Mouse (Mus musculus): ENCODE results near the gene Gm7137. TPM values are rescaled to one million over a fixed set of nuclear protein-coding genes. Genes with fewer than 3 reads are reported as not detected.

Gm7137 gene
- not detected in 2 replicates for polyA plus RNA-seq (2015; fragmentation: Nextera tagmentation; extraction: Ambion mirVana)

DNA sequence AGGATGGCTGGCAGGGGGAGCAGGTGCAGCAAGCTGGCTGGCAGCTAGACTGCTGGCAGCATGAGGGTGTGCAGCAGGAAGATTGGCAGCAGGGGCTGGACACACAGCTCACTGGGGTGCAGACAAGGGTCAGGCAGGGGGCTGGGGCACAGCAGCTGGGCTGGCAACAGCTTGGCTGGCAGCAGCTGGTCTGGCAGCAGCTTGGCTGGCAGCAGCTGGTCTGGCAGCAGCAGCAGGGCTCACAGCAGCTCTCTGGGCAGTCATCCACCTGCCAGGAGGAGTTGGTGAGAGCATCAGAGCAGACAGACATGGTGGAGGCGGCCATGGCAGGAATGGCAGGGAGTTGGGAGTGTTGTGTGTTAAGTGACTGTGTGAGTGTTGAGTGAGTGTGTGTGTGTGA lies at the start of gene Gm7137:
Gm7137 (minus strand) TSS at position 325 of the 400 bp plus-strand sequence.

GRCm38 (mm10) chr10:77835647-77836046 lies 47.6 kb upstream of the Gm7137 start, which contains the start of gene Krtap10-10:
Gene Krtap10-10 (plus strand): TSS chr10:77835947.

GRCm38 (mm10) chr10:77826951-77827350 lies 39.0 kb upstream of the Gm7137 start, which contains the start of gene Krtap10-4:
Gene Krtap10-4 (minus strand): TSS chr10:77827095.

DNA sequence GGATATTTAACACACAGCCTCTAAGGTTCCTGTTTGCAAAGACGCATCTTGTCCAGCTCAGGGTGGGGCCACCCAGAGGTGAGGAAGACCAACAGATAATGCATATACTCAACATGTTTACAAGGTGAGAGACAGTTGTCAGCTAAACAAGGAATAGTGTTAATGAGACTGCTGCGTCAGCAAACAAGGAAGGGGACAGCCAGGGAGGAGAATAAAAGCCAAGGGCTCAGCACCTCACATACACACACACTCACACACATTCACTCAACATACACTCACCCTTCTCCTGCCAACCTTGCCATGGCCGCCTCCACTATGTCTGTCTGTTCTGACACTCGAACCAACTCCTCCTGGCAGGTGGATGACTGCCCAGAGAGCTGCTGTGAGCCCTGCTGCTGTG lies 26.4 kb upstream of the Gm7137 start, which contains the start of gene Gm2696:
Gm2696 (plus strand) TSS at position 301 of the 400 bp plus-strand sequence.

GRCm38 (mm10) chr10:77811743-77812142 lies 23.7 kb upstream of the Gm7137 start, which contains the start of gene Gm9507:
Gene Gm9507 (minus strand): TSS chr10:77811843.

GRCm38 (mm10) chr10:77798921-77799508 lies 11.0 kb upstream of the Gm7137 start, which contains the start of gene Gm19668:
Gene Gm19668 (minus strand): TSS chr10:77799133.

GRCm38 (mm10) chr10:77794976-77795375 lies 7.0 kb upstream of the Gm7137 start, which contains the start of gene Gm9639:
Gene Gm9639 (minus strand): TSS chr10:77795076.

DNA sequence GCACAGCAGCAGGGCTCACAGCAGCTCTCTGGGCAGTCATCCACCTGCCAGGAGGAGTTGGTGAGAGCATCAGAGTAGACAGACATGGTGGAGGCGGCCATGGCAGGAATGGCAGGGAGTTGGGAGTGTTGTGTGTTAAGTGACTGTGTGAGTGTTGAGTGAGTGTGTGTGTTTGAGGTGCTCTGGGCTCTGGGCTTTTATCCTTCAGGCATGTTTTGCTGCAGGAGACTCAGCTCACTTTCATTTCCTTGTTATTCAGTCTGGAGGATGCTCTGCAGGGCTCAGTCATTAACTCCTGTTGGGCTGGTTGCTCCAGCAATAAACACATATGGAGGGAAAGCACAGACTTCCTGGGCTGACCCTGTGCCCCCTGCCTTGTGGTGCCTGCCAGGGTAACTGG lies 5.6 kb downstream of the Gm7137 start, which contains the start of gene Gm3250:
Gm3250 (minus strand) TSS at position 101 of the 400 bp plus-strand sequence.

DNA sequence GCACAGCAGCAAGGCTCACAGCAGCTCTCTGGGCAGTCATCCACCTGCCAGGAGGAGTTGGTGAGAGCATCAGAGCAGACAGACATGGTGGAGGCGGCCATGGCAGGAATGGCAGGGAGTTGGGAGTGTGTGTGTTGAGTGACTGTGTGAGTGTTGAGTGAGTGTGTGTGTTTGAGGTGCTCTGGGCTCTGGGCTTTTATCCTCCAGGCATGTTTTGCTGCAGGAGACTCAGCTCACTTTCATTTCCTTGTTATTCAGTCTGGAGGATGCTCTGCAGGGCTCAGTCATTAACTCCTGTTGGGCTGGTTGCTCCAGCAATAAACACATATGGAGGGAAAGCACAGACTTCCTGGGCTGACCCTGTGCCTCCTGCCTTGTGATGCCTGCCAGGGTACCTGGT lies 11.2 kb downstream of the Gm7137 start, which contains the start of gene Gm7138:
Gm7138 (minus strand) TSS at position 101 of the 400 bp plus-strand sequence.

DNA sequence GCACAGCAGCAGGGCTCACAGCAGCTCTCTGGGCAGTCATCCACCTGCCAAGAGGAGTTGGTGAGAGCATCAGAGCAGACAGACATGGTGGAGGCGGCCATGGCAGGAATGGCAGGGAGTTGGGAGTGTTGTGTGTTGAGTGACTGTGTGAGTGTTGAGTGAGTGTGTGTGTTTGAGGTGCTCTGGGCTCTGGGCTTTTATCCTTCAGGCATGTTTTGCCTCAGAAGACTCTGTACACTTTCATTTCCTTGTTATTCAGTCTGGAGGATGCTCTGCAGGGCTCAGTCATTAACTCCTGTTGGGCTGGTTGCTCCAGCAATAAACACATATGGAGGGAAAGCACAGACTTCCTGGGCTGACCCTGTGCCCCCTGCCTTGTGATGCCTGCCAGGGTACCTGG lies 16.8 kb downstream of the Gm7137 start, which contains the start of gene Gm3238:
Gm3238 (minus strand) TSS at position 101 of the 400 bp plus-strand sequence.

DNA sequence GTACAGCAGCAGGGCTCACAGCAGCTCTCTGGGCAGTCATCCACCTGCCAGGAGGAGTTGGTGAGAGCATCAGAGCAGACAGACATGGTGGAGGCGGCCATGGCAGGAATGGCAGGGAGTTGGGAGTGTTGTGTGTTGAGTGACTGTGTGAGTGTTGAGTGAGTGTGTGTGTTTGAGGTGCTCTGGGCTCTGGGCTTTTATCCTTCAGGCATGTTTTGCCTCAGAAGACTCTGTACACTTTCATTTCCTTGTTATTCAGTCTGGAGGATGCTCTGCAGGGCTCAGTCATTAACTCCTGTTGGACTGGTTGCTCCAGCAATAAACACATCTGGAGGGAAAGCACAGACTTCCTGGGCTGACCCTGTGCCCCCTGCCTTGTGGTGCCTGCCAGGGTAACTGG lies 28.4 kb downstream of the Gm7137 start, which contains the start of gene Gm3233:
Gm3233 (minus strand) TSS at position 101 of the 400 bp plus-strand sequence.

DNA sequence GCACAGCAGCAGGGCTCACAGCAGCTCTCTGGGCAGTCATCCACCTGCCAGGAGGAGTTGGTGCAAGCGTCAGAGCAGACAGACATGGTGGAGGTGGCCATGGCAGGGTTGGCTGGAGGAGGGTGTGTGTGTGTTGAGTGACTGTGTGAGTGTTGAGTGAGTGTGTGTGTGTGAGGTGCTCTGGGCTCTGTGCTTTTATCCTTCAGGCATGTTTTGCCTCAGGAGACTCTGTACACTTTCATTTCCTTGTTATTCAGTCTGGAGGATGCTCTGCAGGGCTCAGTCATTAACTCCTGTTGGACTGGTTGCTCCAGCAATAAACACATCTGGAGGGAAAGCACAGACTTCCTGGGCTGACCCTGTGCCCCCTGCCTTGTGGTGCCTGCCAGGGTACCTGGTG lies 36.7 kb downstream of the Gm7137 start, which contains the start of gene Gm9736:
Gm9736 (minus strand) TSS at position 101 of the 400 bp plus-strand sequence.

GRCm38 (mm10) chr10:77741924-77742688 lies 45.9 kb downstream of the Gm7137 start, which contains the start of gene Gm18596:
Gene Gm18596 (minus strand): TSS chr10:77742638.

Other genes with a start within 250 kb of the Gm7137 start
- gene Pttg1ip, start 206.5 kb downstream of the Gm7137 start, polyA plus RNA-seq (2015; fragmentation: Nextera tagmentation; extraction: Ambion mirVana) = 87.6 and 92.6 TPM in 2 replicates
- 276 and 292 TPM in 2 replicates for gene Sumo3, start 182.1 kb downstream of the Gm7137 start, polyA plus RNA-seq (2015; fragmentation: Nextera tagmentation; extraction: Ambion mirVana)
- gene Gm49325, start 182.0 kb downstream of the Gm7137 start, polyA plus RNA-seq (2015; fragmentation: Nextera tagmentation; extraction: Ambion mirVana) = 1.7 and 3.1 TPM in 2 replicates
- 53.8 and 60.5 TPM in 2 replicates for gene Ube2g2, start 165.9 kb downstream of the Gm7137 start, polyA plus RNA-seq (2015; fragmentation: Nextera tagmentation; extraction: Ambion mirVana)
- 2.4 and 2.6 TPM in 2 replicates for gene Tspear, start 101.6 kb downstream of the Gm7137 start, polyA plus RNA-seq (2015; fragmentation: Nextera tagmentation; extraction: Ambion mirVana)
- gene Gm19402, start 97.4 kb downstream of the Gm7137 start, polyA plus RNA-seq (2015; fragmentation: Nextera tagmentation; extraction: Ambion mirVana) = not detected in 2 replicates
- not detected in 2 replicates for gene Gm9508, start 91.0 kb downstream of the Gm7137 start, polyA plus RNA-seq (2015; fragmentation: Nextera tagmentation; extraction: Ambion mirVana)
- gene Gm10272, start 81.6 kb downstream of the Gm7137 start, polyA plus RNA-seq (2015; fragmentation: Nextera tagmentation; extraction: Ambion mirVana) = not detected in 2 replicates
- not detected in 2 replicates for gene Gm10024, start 76.7 kb downstream of the Gm7137 start, polyA plus RNA-seq (2015; fragmentation: Nextera tagmentation; extraction: Ambion mirVana)
- not detected in 2 replicates for gene Gm10142, start 72.4 kb downstream of the Gm7137 start, polyA plus RNA-seq (2015; fragmentation: Nextera tagmentation; extraction: Ambion mirVana)
- gene Krtap12-1, start 67.6 kb downstream of the Gm7137 start, polyA plus RNA-seq (2015; fragmentation: Nextera tagmentation; extraction: Ambion mirVana) = not detected in 2 replicates
- not detected in 2 replicates for gene Gm10100, start 61.7 kb downstream of the Gm7137 start, polyA plus RNA-seq (2015; fragmentation: Nextera tagmentation; extraction: Ambion mirVana)
- not detected in 2 replicates for gene Gm18596, start 45.6 kb downstream of the Gm7137 start, polyA plus RNA-seq (2015; fragmentation: Nextera tagmentation; extraction: Ambion mirVana)
- gene Gm9736, start 36.8 kb downstream of the Gm7137 start, polyA plus RNA-seq (2015; fragmentation: Nextera tagmentation; extraction: Ambion mirVana) = not detected in 2 replicates
- not detected in 2 replicates for gene Gm3233, start 28.5 kb downstream of the Gm7137 start, polyA plus RNA-seq (2015; fragmentation: Nextera tagmentation; extraction: Ambion mirVana)
- not detected in 2 replicates for gene Gm3238, start 16.9 kb downstream of the Gm7137 start, polyA plus RNA-seq (2015; fragmentation: Nextera tagmentation; extraction: Ambion mirVana)
- not detected in 2 replicates for gene Gm7138, start 11.3 kb downstream of the Gm7137 start, polyA plus RNA-seq (2015; fragmentation: Nextera tagmentation; extraction: Ambion mirVana)
- not detected in 2 replicates for gene Gm3250, start 5.7 kb downstream of the Gm7137 start, polyA plus RNA-seq (2015; fragmentation: Nextera tagmentation; extraction: Ambion mirVana)
- not detected in 2 replicates for gene Gm9639, start 6.9 kb upstream of the Gm7137 start, polyA plus RNA-seq (2015; fragmentation: Nextera tagmentation; extraction: Ambion mirVana)
- gene Gm19668, start 10.9 kb upstream of the Gm7137 start, polyA plus RNA-seq (2015; fragmentation: Nextera tagmentation; extraction: Ambion mirVana) = not detected in 2 replicates
- gene Gm9507, start 23.6 kb upstream of the Gm7137 start, polyA plus RNA-seq (2015; fragmentation: Nextera tagmentation; extraction: Ambion mirVana) = not detected in 2 replicates
- not detected in 2 replicates for gene Gm2696, start 26.5 kb upstream of the Gm7137 start, polyA plus RNA-seq (2015; fragmentation: Nextera tagmentation; extraction: Ambion mirVana)
- gene Krtap10-4, start 38.9 kb upstream of the Gm7137 start, polyA plus RNA-seq (2015; fragmentation: Nextera tagmentation; extraction: Ambion mirVana) = not detected in 2 replicates
- not detected in 2 replicates for gene Krtap10-10, start 47.7 kb upstream of the Gm7137 start, polyA plus RNA-seq (2015; fragmentation: Nextera tagmentation; extraction: Ambion mirVana)
- not detected in 2 replicates for gene Gm36176, start 58.6 kb upstream of the Gm7137 start, polyA plus RNA-seq (2015; fragmentation: Nextera tagmentation; extraction: Ambion mirVana)
- gene Gm10318, start 64.7 kb upstream of the Gm7137 start, polyA plus RNA-seq (2015; fragmentation: Nextera tagmentation; extraction: Ambion mirVana) = not detected in 2 replicates
- gene Gm3285, start 73.8 kb upstream of the Gm7137 start, polyA plus RNA-seq (2015; fragmentation: Nextera tagmentation; extraction: Ambion mirVana) = not detected in 2 replicates
- 22.2 and 26.6 TPM in 2 replicates for gene Lrrc3, start 114.3 kb upstream of the Gm7137 start, polyA plus RNA-seq (2015; fragmentation: Nextera tagmentation; extraction: Ambion mirVana)
- 8.9 and 10.4 TPM in 2 replicates for gene Trpm2, start 182.4 kb upstream of the Gm7137 start, polyA plus RNA-seq (2015; fragmentation: Nextera tagmentation; extraction: Ambion mirVana)
- gene 1810043G02Rik, start 190.3 kb upstream of the Gm7137 start, polyA plus RNA-seq (2015; fragmentation: Nextera tagmentation; extraction: Ambion mirVana) = 65.9 and 70.1 TPM in 2 replicates
- gene Pfkl, start 221.9 kb upstream of the Gm7137 start, polyA plus RNA-seq (2015; fragmentation: Nextera tagmentation; extraction: Ambion mirVana) = 82.9 and 88.0 TPM in 2 replicates

All from neural tube, postnatal 0 days (tissue).